Mouse (Mus musculus): ENCODE results near the gene Fcrl5.

The Fcrl5 gene

DNA sequence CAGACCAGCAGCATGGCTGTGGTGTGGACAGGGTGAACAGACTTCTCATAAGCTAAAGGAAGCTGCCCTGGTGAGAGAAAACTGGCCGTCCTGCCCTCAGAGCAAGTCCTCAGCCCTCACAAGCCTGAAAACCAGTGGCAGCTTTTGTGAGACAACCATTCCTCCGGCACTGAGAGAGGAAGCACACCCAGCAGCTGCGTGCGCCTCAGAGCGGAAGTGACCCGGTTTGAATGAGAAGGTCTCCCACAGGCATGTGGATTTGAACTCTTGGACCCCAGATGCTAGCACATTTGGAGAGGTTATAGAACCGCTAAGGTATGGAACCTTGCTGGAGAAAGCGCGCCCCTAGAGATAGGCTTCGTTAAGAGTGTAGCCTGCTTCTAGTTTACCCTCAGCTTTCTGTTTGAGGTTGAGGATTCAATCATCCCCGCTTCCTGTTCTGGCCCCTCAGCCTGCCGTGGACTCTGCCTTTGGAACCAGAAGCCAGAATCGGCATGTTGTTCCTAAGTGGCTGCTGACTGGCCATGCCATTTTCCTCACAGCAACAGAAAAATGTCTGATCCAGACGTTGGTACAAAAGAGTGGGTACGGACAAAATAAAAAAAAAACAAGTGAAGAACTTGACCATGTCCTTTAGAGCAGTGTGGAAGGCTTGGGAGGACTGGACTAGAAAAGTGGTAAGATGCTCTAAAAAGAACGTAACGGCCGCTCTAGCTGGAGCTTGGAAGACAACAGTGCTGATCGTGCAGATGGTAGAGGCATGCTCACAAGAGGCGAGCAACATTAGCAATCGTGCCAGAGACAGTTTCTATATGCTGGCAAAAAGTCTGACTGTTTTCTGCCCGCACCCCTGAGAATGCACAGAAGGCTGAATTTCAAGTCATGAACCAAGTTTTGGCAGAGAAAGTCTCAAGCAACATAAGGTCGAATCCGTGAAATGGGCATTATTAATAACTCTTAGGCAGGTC is 64.8 kb downstream of the Fcrl5 start:
- DNase-seq (ENCODE audit: low spot score in 2 of 2) = peak; percentile 47 to 76

DNA sequence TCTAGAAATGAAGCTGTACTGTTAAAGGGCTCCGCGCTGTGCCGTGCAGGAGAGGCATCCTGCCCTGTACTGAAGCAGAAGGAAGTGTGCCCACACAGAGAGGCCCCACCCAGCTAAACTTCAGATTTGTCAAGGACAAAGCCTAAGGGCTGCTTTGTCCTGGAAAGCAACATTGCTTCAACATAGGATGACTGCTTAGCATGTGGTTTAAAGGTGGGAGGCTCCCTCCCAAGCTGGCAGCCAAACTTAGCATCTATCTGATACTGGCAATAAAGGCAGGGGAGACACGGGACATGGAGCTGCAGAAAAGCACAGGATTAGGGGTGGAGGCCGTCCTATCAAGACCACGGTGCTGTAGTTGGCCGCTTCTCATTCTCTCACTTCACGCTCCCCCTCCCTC is 65.6 kb downstream of the Fcrl5 start:
- peak in 1 of 2 experiments; percentile 59 for DNase-seq (ENCODE audit: low spot score in 2 of 2)

DNA sequence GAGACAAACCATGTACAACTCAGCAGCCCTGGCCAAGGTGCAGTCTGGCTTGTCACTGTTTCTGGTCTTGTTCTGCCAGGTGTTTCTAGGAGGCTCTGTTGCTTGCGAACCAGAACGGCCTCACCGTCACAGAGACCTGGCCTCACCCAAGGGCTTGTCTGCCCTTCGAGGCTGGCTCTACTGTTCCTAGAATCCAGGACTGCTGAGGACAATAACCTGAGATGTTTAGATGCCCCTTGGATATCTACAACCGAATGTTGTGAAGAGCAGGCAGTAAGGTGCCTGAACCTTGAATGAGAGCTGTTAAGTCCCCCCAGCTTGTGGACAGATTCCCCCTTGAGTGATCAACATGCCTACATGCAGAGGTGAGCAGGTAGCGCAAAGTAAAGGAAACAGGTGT is 67.2 kb downstream of the Fcrl5 start:
- peak in 1 of 2 experiments; percentile 55 for DNase-seq (ENCODE audit: low spot score in 2 of 2)

DNA sequence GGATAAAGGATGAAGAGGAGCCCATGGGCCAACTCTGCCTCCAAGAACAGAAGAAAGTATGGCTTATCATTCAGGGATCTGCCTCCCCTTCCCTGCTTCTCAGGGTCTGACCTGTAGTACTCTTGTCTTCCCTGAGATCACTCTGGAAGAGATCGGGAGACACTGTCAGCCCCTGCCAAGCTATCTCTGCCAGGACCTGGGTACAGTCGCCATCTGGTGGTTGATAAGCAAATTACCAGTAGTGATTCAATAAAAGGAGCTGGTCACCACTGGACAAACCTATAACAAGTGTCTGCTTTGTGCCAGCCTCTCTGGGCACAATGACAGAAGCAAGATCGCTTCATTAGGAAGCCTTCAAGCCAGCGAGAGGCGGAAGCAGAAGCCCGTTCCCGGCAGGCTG is 68.8 kb downstream of the Fcrl5 start:
- peak in 1 of 2 experiments; percentile 61 for DNase-seq (ENCODE audit: low spot score in 2 of 2)

DNA sequence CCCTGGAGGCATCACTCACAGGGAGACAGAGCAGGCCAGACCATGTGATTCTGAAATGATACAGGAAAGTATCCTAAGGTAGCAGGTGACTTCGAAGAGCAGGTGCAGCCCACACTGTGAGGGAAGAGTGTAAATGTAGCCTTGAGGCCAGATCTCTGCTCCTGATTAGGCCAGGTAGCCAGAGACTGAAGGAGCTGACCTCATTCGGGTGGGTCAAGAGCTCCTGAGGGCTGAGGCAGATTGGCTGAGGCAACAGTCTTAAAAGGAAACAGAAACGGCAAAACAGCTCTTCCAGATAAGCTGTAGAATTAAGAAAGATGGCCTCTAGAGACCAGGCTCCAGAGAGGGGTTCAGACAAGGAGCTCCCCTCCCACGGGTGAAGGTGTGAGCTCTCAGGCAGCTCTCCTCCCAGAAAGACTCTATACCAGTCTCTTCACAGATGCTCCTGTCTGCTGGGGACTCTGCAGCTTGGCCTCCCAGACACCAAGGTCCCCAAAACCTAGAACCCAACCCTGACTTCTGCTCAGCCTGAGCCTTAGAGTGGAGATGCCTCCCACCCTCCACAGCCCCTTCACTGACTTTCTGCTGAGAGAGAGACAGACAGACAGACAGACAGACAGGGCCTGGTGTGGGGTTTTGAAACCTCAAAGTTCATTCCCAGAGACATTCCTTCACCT is 69.3 kb downstream of the Fcrl5 start:
- peak; percentile 7 to 54 for DNase-seq (ENCODE audit: low spot score in 2 of 2)

DNA sequence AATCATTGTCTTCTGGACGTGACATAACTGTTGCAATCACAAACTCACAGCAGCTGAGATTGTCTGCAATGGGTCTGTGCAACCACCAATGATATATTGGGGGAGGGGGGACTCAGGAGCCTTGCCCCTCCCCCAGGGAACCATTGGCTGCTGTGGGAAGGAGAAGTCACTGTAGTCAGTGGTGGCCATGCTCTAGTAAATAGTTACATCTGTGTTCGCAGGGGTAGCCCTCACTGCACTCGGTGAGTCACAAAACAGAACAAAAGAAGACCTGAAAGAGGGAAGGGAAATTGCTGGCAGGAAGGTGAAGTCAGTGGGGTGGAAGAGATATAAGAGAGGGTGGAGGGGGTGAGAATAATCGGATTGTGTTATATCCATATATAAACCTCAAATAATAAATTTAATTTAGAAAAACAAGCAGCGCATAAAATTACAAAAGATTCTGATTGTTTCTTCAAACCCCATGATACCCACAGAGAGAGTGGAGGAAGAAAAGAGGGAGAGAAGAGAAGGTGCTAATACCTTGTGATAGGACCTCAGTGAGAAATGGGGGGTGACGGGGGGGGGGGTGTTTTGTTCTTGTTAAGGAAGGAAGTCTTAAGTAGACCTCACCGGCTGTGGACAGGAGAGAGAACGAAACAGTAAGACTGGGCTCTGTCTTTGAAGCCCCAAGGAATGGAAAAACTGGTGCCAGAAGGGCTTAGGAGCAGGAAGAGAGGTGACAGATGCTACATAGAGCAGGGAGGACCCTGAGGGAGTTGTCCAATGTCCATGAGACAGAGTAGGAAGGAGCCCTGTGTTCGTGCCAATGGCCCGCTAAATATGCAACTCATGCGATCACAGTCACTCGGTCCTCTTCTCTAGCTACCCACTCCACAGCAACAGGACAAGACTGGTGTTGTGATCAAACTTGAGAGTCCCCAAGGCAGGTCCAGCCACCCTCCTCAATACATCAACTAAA is 71.2 kb downstream of the Fcrl5 start:
- DNase-seq (ENCODE audit: low spot score in 2 of 2) = peak in 1 of 2 experiments; percentile 61

DNA sequence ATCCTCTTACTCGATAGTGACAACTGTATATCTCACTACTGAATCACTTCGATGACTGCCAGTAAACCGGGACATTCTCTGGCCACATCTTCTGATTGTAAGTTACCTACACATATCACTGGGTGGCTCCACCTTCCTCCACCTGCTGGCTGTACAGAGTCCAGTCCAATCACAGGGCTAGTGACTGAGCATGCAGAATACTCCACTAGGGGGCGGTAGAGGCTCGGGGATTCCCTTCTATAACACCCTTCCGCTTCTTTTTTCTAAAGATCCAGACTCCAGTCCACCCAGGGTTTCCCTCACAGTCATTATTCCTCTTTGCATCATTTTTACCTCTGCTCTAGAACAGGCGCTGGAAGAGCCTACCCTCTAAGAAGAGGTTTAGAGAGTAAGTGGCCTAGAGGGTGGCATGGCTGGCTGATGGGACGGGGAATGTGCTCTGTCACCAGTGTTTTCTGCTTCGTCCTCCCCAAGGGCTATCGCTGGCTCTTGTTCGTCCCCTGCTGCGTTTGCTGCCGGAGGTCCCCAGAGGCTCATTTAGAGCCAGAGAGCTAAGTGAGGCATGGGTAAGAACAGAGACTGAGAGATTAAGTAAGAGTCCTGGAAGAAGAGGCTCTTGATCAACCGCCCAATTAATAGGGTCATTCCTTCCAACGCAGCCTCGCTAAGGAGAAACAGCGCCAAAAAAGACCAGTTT is 72.8 kb downstream of the Fcrl5 start:
- DNase-seq (ENCODE audit: low spot score in 2 of 2) = peak; percentile 78 to 91

DNA sequence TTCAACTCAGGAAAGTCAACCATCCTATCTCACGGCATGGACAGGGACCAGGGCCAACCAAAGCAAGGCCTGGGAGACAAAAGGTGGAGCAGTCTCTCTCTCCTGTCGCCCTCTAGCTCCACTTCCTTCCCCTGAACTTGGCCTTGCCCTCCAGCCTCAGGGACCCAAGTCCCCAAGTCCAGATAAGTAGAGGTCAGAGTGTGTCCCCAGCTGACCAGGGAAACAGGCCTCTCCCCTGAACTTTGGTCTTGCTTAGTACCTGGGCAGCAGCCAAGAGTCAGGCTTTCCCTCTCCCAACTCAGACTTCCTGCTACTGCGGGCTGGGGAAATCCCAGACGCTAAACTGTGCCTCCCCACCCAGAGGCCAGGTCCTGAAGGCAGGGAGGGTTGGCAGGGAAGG is 73.5 kb downstream of the Fcrl5 start:
- no peak for DNase-seq (ENCODE audit: low spot score in 2 of 2)

DNA sequence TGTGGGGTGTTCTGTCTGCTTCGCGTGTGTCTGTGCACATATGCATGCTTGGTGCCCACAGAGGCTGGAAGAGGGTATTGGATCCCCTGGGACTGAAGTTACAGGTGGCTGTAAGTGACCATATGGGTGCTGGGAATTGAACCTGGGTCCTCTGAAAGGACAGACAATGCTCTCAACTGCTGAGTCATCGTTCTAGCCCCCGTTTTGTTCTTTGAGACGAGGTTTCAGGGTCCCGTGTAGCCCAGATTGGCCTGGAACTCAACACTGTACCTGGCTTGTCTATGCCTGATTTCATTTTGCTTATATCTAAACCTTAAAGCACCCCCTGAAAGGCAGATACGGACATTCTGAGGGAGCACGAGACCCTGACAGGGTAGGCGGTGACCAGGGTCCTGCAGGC is 75.3 kb downstream of the Fcrl5 start:
- DNase-seq (ENCODE audit: low spot score in 2 of 2) = no peak

DNA sequence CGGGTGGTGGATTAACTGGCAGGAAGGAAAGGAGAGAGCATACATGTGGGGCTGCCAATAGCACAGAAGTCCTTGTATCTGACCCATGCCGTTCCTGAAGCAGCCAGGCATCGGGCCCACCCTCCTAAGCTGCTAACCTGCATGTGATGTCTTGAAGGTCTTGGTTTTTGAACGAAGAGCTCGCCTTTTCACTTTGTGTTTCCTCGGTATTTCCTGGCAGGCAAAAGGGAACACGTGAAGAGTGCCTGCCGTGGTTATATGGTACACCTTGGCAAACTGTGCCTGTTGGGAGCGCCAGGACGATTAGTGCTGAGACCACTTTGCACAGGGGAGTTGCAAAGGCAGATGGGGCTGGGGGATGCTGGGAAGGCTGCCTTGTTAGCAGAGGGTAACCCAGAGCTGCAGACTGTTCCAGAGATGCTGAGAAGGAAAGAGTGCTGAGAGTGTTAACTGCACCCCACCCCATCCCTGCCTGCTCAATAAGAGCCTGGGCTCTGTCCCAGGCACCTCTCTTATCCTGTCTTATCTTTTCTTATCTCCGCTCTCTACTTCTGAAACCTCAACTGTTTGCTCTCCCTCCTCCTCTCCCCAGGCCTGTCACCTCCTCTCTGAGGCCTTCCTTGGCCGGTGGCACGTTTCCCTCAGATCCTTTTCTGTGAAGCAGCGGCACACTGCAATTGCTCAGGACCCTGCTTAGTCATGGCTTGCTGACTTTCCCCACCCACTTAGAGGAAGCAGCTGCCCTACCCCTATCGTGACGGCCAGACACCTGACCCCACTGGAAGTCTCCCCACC is 76.6 kb downstream of the Fcrl5 start:
- no peak for DNase-seq (ENCODE audit: low spot score in 2 of 2)

DNA sequence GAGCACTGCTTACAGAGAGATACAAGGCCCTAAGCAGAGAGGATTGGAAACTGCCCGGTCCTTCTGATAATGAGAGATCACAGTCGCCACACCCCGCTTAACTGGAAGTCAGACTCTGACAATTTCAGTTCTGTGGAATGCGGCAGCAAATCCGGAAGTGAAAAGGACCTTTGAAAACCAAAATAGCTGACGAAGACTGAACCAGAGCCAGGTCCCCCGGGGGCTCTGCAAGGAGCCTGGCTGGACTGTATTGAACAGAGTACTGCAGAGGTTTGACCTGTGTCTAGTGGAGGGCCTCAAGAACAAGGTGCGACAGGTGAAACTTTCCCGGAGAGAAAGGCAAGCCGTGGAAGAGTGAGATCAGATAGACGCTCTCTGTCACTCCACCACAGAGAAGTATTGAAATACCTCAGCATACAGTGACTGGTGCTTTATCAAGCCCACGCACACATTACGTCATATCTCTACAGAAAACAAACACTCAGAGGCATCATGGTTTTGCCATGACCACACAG is 80.1 kb downstream of the Fcrl5 start:
- DNase-seq (ENCODE audit: low spot score in 2 of 2) = no peak

DNA sequence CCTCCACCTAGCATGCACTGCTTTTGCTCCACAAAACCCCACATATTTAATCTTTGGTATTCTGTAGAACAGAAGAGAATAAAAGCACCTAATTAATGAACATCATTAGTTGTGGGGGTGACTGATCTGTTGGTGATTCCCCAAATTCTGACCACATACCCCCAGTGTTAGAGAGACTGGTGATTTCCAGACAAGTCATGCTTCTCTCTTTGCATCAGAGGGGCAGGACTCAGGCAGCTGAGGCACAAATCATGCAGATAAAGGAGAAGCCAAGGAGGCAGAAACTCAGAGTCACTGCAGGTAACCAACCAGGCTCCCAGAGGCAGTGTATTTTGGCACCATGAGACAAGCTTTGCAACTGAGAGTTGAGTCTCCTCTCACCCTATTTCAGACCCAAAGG is 82.9 kb downstream of the Fcrl5 start:
- no peak for DNase-seq (ENCODE audit: low spot score in 2 of 2)

DNA sequence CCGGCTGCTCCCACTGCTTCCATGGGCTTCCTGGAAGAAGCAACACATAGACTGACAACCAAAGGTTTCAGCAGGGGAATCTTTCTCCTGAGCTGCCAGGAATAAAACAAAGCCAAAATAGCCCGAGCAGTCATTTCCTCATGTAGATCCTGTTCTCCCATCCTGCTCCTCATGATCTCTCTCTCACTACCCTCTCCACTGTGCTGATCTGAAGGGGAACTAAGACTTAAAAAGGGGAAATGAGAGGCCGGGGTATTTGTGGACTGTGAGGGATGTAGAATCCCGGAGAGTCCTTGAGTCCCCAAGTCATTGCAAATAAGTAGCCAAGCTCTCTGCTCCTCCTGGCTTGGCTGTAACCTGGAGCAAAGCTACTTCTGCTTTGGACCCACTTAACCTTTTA is 85.6 kb downstream of the Fcrl5 start:
- no peak for DNase-seq (ENCODE audit: low spot score in 2 of 2)

DNA sequence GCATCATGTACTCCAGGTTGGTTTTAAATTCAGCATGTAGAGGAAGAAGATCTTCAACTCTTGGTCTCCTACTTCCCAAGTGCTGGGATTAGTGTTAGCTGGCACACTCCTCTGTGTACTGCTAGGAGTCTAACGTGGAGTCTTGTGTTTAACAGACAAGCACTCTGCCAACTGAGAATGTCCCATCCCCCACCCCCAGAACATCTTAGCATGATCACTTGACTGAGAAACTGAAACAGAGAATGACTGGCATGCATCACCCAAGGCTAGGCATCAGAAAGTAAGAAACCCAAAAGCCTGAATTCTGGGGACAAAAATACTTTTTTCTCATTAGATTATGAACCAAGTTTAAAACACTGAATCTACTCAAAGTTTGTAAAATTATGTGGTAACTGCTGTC is 86.3 kb downstream of the Fcrl5 start:
- no peak for DNase-seq (ENCODE audit: low spot score in 2 of 2)

DNA sequence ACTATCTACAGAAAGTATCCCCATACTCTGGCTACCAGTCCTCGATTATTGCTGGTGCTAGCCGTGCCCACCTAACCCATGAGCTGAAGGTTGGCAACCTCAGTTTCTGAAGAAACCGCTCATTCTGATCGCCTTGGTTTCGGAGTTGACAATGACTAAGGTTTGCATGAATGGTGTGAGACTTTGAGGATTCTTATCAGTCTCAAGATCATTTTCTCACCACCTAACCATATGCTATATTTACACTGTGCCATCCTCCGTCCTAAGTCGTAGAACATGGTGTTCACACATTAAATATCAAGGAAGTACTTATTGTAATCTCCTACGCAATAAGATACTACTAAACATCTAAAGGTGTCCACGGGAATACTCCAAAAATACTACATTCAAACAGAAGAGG is 88.1 kb downstream of the Fcrl5 start:
- no peak for DNase-seq (ENCODE audit: low spot score in 2 of 2)

DNA sequence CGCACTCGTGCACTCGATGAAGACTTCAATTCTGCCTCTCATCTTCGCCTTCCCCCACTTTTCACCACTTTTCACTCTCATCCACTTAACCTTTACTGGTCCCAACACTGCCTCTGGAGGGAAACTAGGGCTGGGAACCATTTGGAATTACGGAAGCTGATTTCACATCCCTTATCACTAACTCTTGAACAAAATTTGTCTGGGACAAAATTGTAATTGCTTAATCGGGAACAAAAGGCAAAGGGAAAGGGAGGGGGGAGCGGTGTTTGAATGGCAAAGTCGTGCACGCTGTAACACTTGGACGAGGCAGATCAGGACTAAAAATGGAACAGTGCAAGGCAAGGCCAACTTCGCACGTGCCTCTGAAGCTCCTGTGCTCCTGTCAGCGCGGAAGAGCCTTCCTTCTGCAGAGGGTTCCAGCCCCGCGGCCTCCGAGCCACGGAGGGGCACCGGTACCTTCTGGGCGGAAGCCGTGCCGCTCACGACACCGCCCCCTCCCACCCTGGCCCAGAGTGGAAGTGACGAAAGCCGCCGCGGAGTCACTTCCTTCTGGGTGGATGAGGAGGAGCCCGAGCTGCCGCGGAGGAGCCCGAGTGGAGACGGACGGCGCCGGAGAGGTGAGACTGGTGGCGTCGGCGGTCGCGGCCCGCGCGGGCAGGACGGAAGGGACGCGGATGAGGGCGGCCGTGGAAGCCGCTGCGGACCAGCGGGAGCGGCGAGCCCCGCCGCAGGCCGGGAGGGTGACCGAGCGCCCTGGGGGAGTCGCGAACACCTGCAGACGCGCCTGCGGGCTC is 89.7 kb downstream of the Fcrl5 start, which contains the start of gene Etv3:
Gene Etv3, plus strand, starts transcription at position 365 of the 794 bp plus-strand sequence.
- DNase-seq (ENCODE audit: low spot score in 2 of 2) = peak; percentile 81 to 91

DNA sequence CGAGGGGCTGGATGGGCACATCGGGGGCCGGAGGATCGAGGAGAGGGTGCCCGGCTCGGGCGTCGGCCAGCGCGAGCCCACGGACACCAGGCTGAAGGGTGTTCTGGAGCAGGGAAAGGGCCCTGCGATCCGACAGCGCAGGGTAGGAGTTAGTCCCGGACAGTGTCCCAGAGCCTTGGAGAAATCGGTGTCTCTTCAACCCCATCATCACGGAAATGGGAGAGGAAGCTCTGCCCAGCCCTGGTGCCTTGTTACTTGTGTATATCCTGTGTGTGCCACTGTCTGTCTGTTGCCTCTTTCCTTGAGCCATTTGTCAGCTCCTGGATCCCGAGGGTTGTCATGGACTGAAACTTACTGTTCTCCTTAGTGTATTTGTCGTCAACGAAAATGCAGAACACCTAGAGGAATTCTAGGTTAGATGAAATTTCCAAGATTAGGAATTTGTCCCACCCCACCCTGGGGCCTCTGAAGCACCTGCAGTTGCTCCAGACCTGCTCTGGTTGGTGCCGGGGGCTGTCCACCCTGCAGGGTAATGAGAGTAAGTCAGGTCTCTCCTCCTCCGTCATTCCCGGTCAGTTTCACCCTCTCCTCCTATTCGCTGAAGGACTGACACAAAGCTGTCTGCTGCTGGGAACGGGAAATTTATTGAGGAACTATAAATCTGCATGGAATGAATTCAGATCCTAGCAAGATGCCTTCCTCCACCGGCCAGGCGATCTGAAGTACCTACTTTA is 90.4 kb downstream of the Fcrl5 start:
- DNase-seq (ENCODE audit: low spot score in 2 of 2) = no peak

DNA sequence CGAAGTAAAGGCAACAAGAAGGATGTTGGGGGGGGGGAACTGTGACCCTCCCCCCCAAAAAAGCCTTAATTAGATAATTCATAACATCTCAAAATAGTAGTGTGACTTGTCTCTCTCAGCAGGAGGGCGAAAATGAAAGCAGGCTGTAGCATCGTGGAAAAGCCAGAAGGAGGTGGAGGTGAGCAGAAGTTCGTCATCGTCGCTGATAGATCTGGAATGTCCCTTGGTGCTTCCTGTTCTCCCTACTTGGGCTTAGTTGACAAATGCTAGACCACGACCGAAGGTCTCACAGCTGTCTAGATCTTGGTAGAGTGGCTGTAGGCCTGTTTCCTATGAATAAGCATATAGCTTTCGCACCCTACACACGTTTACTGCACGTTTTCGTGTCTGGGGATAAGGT is 91.6 kb downstream of the Fcrl5 start:
- DNase-seq (ENCODE audit: low spot score in 2 of 2) = no peak

DNA sequence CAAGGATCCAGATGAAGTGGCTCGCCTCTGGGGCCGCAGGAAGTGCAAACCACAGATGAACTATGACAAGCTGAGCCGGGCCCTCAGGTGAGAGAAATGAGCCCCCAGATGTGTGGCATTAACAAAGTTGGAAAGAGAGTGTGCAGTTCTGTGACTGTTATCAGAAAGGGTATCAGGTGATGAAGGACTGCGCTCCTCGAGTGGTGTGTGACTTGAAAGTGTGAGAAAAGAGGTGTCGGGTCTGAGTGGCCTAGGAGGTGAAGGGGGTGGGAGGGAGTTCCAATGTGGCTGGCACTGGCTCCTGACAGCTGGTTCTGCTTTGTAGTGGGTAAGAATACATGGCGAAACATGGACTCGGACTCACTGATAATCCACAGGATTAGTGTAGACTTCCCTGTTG is 92.4 kb downstream of the Fcrl5 start:
- DNase-seq (ENCODE audit: low spot score in 2 of 2) = no peak

Data from spleen, postnatal 4 days (tissue).